Mouse (Mus musculus): ENCODE measurements around the gene Fam219b. TPM values are rescaled to one million over a fixed set of nuclear protein-coding genes. Genes with fewer than 3 reads are reported as not detected.

The Fam219b gene
- polyA plus RNA-seq, 1 experiment: 10.9 TPM

- no peak overlapping the region for H3K27ac ChIP-seq (ENCODE audit: insufficient read depth, low read length)
- no peak for DNase-seq
- 71% methylated on average over 11 of the region's 11 CpGs for WGBS
Observed at GRCm38 (mm10) chr9:57547869-57548268, 10.5 kb downstream of the Fam219b start.

GRCm38 (mm10) chr9:57549186-57549585 is 11.9 kb downstream of the Fam219b start:
- no peak for TF ChIP-seq POLR2A (IDR thresholded peaks at IDR 0.05; ENCODE audit: borderline replicate concordance, insufficient read depth, low read length)
- H3K4me1 ChIP-seq (ENCODE audit: control insufficient read depth, insufficient read depth, low read length): peaks cover 23% of the 10 kb centered on the region
- WGBS: 20% methylated on average over 4 of the region's 4 CpGs
- H3K27ac ChIP-seq (ENCODE audit: insufficient read depth, low read length): no peak overlapping the region
- H3K4me3 ChIP-seq (replicated peaks; ENCODE audit: insufficient read depth, low read depth, low read length): no peak overlapping the region
- H3K27me3 ChIP-seq (ENCODE audit: control insufficient read depth, insufficient read depth, low read length): no peaks in the 10 kb centered on the region
- peak in 1 of 2 experiments; percentile 34 for DNase-seq

More at GRCm38 (mm10) chr9:57547869-57548268, 10.5 kb downstream of the Fam219b start:
- Histone ChIP-seq H3K4me1 (ENCODE audit: control insufficient read depth, insufficient read depth, low read length) (peaks cover 23% of the 10 kb centered on the region), H3K4me3 (replicated peaks; ENCODE audit: insufficient read depth, low read depth, low read length) (no peak overlapping the region), H3K27me3 (ENCODE audit: control insufficient read depth, insufficient read depth, low read length) (no peaks in the 10 kb centered on the region)
- TF ChIP-seq CTCF (IDR thresholded peaks at IDR 0.05; ENCODE audit: borderline replicate concordance, insufficient read depth, low read depth, low read length) (no peak), POLR2A (IDR thresholded peaks at IDR 0.05; ENCODE audit: borderline replicate concordance, insufficient read depth, low read length) (no peak)

GRCm38 (mm10) chr9:57550126-57550862 is 13.0 kb downstream of the Fam219b start:
- Histone ChIP-seq H3K4me3 (replicated peaks; ENCODE audit: insufficient read depth, low read depth, low read length) (no peak overlapping the region), H3K4me1 (ENCODE audit: control insufficient read depth, insufficient read depth, low read length) (peaks cover 23% of the 10 kb centered on the region), H3K27ac (ENCODE audit: insufficient read depth, low read length) (no peak overlapping the region), H3K27me3 (ENCODE audit: control insufficient read depth, insufficient read depth, low read length) (no peaks in the 10 kb centered on the region)
- WGBS: 86% methylated on average over 11 of the region's 11 CpGs
- TF ChIP-seq CTCF (IDR thresholded peaks at IDR 0.05; ENCODE audit: borderline replicate concordance, insufficient read depth, low read depth, low read length) (no peak), POLR2A (IDR thresholded peaks at IDR 0.05; ENCODE audit: borderline replicate concordance, insufficient read depth, low read length) (no peak)
- peak in 1 of 2 experiments; percentile 8 for DNase-seq

- Histone ChIP-seq H3K4me1 (ENCODE audit: control insufficient read depth, insufficient read depth, low read length) (peaks cover 20% of the 10 kb centered on the region), H3K4me3 (replicated peaks; ENCODE audit: insufficient read depth, low read depth, low read length) (peak within 1 kb of the TSS; percentile 81), H3K27ac (ENCODE audit: insufficient read depth, low read length) (0 out of 2 replicates have a peak within 1 kb of the TSS, but pooled peaks have one; percentile 8), H3K27me3 (ENCODE audit: control insufficient read depth, insufficient read depth, low read length) (no peaks in the 10 kb centered on the region)
- TF ChIP-seq POLR2A (IDR thresholded peaks at IDR 0.05; ENCODE audit: borderline replicate concordance, insufficient read depth, low read length) (peak; percentile 77; the same call in 1 of the 2 replicates), CTCF (IDR thresholded peaks at IDR 0.05; ENCODE audit: borderline replicate concordance, insufficient read depth, low read depth, low read length) (no peak)
- under 1% methylated on average over 28 of the region's 28 CpGs for WGBS
- DNase-seq: peak; percentile 72 to 78
Observed at GRCm38 (mm10) chr9:57552139-57552887, 15.0 kb downstream of the Fam219b start, which contains the start of gene Mpi. Gene Mpi (minus strand): TSS chr9:57552763.

GRCm38 (mm10) chr9:57553119-57553518 is 15.8 kb downstream of the Fam219b start:
- no peak for DNase-seq
- Histone ChIP-seq H3K27ac (ENCODE audit: insufficient read depth, low read length) (no peak overlapping the region), H3K4me1 (ENCODE audit: control insufficient read depth, insufficient read depth, low read length) (peaks cover 12% of the 10 kb centered on the region), H3K27me3 (ENCODE audit: control insufficient read depth, insufficient read depth, low read length) (no peaks in the 10 kb centered on the region), H3K4me3 (replicated peaks; ENCODE audit: insufficient read depth, low read depth, low read length) (no peak overlapping the region)
- TF ChIP-seq CTCF (IDR thresholded peaks at IDR 0.05; ENCODE audit: borderline replicate concordance, insufficient read depth, low read depth, low read length) (no peak), POLR2A (IDR thresholded peaks at IDR 0.05; ENCODE audit: borderline replicate concordance, insufficient read depth, low read length) (no peak)
- WGBS: 82% methylated on average over 11 of the region's 11 CpGs

GRCm38 (mm10) chr9:57554753-57555152 is 17.4 kb downstream of the Fam219b start:
- Histone ChIP-seq H3K27ac (ENCODE audit: insufficient read depth, low read length) (no peak overlapping the region), H3K4me1 (ENCODE audit: control insufficient read depth, insufficient read depth, low read length) (no peaks in the 10 kb centered on the region), H3K4me3 (replicated peaks; ENCODE audit: insufficient read depth, low read depth, low read length) (no peak overlapping the region), H3K27me3 (ENCODE audit: control insufficient read depth, insufficient read depth, low read length) (no peaks in the 10 kb centered on the region)
- TF ChIP-seq CTCF (IDR thresholded peaks at IDR 0.05; ENCODE audit: borderline replicate concordance, insufficient read depth, low read depth, low read length) (no peak), POLR2A (IDR thresholded peaks at IDR 0.05; ENCODE audit: borderline replicate concordance, insufficient read depth, low read length) (no peak)
- no peak for DNase-seq
- WGBS: 66% methylated on average over 3 of the region's 3 CpGs

GRCm38 (mm10) chr9:57557215-57557614 is 19.9 kb downstream of the Fam219b start:
- no peak for TF ChIP-seq POLR2A (IDR thresholded peaks at IDR 0.05; ENCODE audit: borderline replicate concordance, insufficient read depth, low read length)
- TF ChIP-seq CTCF (IDR thresholded peaks at IDR 0.05; ENCODE audit: borderline replicate concordance, insufficient read depth, low read depth, low read length): no peak
- DNase-seq: no peak
- WGBS: 80% methylated on average over 3 of the region's 3 CpGs
- Histone ChIP-seq H3K4me1 (ENCODE audit: control insufficient read depth, insufficient read depth, low read length) (peaks cover 4% of the 10 kb centered on the region; the same call in 1 of the 2 replicates), H3K4me3 (replicated peaks; ENCODE audit: insufficient read depth, low read depth, low read length) (no peak overlapping the region), H3K27ac (ENCODE audit: insufficient read depth, low read length) (no peak overlapping the region), H3K27me3 (ENCODE audit: control insufficient read depth, insufficient read depth, low read length) (no peaks in the 10 kb centered on the region)

Measured in cerebellum, adult 2 months (tissue).